Mouse (Mus musculus) cerebellum, postnatal 10 days (tissue): ENCODE results near the gene Optc.
A peak's percentile ranks its signal among the peaks of the same experiment; 100 is the strongest.

Experiments
- DNase-seq, 2 experiments: peaks; one replicate each; pipeline ENCODE4 v3.0.0; 2021; ENCODE audit warnings: mixed read lengths in 2 of 2

Gene Optc

DNA sequence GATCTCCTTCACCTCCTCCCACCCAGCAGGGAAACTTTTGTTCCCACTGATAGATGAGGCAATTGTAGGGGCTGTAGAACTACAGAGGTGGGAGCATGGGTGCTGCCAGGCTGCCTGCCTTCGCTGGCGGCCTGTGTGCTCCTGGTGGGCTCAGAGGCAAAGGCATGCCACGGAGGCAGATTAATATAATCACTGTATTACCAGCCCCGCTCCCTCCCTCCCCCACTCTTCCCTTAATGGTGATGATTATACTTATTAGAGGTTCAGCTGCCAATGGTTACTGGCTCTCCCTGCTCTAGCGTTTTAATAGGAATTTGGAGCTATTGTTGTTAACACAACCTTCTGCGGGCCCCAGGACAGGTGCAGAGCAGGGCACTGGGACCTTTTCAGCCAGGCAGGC lies 26.0 kb downstream of the Optc start:
- DNase-seq: no peak

DNA sequence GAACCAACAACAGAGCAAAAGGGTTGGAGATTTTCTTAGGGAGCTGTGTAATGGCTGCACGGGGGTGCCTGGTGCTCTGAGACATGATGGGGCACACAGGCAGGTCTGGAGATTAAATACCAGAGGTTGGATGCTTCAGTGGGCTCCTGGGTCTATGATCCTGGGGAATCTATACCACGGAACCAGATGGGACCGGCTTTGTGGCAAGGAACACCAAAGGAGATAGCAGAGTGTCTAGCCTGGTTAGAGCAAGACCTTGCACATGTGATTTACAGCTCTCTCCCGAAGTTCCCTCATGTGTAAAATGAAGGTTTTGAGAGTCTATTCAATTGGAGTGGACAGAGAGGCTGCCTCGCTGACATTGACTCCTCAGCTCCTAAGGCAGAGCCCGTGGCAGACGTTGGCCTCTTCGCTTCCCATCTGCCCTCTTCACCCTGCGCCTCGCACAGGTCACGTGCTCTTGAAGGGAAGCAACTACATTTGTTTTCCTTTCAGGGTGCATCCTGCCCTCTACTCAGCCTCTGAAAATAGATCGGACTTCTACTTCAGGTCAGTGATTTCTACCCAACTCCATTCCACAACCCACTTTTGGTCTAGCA lies 28.9 kb downstream of the Optc start:
- DNase-seq: no peak

DNA sequence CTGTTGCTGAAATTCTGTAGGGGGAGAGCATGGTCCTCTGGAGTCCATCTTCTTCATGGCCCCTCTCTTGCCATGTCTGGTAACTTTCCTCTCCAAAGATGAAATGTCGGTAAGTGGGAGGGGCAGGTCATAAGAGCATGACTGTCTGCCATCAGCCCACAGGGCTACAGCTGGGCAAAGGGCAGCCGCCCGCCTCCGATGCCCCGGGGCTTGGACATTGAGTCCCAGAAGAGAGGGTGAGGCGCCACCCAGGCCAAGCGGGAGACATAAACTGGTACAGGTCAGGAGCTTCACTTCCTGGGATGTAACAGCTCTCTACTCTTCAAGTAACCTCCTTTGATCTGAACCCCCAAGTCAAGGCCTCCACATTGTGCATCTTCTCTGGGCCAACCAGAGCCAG lies 30.9 kb downstream of the Optc start:
- DNase-seq: no peak

DNA sequence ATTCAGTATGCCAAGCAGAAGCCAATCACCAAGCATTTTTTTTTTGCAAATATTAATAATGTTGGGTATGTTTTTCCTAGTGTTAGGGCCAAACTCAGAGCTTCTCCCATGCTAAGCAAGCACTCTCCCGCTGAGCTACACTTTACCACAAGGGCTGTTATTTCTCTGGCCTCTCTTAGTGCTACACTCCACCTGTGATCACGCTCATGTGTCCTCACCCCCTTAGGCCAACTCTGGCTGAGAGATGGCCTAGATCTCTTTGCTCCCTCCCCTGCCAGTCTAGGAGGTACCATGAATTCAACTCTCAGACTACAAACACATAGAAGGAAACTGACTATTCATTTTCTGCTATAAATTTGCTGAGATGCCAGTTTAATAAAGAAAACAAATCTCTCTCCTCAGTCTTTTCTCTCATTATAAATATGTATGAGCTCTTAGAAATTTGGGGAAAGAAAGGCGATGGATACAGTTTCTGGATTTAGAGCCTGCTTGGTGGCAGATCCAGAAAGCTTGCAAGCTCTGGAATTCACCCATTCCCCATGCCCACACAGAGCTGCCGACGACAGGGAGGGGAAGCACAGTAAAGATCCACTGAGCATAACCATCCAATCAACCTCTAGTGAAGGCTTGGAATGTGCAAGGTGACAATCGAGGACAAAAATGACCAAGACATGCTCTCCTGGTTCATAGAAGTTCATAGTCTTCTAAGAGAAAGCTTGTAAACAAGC lies 34.5 kb downstream of the Optc start:
- peak; percentile 59 for DNase-seq

DNA sequence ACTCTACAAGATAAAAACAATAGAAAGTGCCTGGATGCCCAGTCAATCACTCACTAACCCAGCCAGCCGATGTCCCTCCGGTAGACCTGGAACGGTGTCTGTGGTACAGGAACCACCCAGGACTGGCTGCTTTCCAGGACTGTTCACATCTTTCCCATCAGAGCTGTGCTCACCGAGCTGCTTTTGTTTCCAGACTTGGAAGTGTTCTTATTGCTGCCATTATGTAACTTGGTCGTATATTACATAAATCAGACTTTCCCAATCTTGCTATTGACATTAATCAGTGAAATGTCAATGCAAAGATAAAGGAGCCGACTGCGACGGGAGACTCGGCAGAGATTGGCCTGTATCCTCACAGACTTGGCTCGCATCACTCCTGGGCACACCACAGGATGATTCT lies 36.6 kb downstream of the Optc start:
- DNase-seq: peak; percentile 72 to 76

DNA sequence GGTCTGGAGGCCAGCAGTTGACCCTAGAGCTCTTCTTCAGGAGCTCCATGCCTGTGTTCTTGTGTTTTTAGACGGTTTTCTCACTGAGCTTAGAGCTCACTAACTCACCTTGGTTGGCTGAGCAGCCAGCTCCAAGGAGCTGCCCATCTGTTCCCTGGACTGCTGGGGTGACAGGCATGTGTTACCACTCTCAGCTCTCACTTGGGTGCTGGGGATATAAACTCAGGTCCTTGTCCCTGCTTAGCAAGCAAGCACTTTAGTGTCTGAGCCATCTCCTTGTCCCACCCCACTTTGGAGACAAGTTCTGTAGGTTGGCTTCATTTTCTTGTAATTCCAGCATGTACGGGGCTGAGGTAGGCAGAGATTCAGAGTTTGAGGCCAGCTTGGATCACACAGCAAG lies 38.6 kb downstream of the Optc start:
- DNase-seq: peak; percentile 74 to 79

DNA sequence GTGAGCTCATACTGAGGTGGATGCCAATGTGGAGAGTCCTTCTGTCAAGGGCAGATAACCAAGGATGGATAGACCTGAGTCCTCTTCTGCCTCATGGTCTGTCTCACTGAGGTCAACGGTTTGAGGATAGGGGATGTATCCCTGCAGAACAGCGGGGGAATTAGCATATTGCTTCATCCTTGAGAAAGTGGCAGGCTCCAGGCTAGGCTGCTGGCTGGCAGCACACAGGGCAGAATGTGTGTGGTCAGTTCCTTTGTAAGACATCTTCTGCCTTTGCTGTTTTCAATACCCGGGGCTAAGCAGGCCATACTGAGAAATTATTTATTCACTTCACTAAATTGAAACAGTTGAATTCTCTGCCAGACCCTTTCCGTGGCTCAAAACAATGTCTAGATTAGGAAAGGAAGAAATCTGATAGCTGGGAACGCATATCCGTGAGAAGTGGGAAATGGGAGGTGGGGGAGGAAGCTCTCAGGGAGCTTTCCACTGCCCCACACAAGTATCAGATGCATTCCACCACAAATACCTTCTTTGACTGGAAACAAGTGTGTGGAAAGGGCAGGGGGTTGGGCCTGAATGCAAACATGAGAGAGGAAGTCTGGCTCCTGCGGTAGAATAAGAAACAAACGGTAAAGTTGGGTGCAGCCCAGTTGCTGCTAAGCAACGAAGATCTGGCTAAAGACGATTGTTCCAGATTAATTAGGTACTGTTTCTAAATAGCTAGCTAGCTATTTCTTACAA lies 44.4 kb downstream of the Optc start:
- no peak for DNase-seq

DNA sequence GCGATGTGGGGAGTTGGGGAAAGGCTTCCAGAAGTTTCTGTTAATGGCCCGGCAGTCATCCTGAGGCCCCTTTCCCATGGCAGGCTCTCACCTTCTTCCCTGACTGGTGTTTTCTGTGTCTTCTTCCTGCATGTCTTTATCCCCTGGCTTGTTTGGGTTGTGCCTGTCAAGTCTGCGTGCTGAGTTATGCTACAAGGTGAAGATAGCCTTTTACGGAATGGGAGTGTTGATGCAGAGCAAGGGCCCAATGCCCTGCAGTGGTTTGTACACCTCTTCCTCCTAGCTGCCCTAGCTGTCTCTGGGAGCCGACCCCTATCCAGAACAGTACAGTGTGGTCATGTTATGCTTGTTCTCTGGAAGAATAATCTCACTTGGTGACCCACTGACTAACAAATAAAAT lies 46.8 kb downstream of the Optc start:
- DNase-seq: no peak

DNA sequence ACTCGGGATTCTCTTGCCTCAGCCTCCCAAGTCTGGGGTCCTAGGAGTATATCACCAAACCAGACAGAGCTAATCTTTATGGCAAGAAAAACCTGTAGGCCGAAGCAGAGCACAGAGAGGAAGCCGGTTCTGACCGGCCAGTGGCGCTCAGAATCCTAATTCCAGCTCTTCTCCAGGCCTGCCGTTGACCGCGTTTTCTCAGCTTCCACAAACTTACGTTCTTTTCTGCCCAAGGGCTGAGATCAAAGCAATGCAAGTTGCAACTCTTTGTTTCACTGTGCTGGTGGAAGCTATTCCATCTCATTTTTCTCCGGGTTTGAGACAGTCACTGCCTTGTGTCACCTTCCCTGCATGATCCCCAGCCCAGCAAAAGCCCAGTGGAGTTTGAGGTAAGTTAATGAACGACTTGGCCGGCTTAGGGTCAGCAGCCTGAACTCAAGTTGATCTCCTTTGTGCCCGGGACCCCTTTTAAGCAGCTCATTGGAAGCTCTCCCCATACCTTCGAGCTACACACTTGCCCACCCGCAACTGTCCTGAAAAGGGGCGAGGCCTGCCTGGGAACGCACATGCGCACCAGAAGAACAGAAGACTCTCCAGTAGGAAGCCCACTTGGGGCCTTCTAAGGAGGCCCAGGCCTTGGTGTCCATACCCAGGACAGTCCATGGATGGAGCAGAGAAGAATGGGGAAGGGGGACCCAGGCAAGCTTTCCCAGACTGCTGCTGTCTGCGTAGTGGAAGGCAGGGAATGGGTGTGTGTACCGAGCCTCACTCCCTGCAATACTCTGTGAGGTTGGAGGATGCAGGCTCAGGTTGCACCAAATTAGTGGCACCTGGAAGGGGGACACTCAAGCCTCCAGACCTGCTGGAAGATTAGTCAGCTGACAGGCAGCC lies 47.7 kb downstream of the Optc start:
- DNase-seq: no peak

DNA sequence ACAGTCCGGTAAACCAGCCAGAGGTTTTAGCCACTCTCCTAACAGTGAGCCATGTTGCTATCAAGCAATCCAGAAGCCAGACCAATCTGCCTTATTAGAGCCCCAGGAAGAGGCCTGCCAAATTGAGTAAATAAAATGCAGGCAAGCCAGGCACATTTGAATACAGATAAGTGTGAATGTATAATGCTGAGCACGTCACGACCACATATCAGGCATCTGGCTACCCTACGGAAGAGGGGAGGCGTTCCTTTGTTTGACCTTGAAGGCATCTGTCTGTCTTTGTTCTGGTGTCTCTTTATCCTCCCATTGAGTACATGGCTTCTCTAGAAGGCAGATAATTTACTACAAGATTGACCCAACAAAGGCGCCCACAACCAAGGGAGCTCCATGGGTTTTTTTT lies 48.5 kb downstream of the Optc start:
- DNase-seq: no peak

DNA sequence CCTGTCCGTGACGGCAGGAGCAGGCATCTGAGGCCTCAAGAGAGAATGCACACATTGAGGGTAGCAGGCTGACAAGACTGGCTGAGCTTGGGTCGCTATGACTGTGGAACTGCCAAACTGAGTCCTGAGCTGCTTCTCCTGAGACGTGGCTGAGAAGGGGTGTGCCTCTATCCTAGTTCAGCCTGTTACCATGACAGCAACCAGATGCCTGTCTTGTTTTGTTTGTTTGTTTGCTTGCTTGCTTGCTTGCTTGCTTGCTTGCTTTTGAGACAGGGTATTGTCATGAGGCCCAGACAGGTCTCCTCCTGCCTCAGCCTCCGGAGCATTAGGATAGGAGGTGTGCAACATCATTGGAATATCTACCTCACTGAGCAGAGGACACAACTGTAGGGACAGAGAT lies 50.0 kb downstream of the Optc start:
- no peak for DNase-seq

DNA sequence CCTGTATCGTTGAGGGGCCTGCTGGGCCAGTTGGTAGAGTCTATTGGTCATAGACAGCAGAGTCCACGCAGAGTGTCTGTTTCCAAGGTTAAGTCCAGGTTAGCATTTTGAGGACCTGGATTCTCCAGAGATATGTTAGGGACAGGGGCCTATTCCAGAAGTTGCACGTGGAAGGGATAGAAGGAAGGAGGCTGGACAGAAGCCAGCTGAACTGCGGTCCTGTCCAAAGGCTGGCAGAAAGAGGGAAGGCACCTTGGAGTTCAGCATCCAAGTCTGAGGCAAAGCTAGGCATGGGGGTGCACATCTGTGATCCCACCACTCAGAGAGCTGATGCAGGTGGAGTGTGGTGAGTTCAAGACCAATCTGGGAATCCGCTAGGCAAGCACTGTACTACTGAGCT lies 50.6 kb downstream of the Optc start:
- DNase-seq: no peak

DNA sequence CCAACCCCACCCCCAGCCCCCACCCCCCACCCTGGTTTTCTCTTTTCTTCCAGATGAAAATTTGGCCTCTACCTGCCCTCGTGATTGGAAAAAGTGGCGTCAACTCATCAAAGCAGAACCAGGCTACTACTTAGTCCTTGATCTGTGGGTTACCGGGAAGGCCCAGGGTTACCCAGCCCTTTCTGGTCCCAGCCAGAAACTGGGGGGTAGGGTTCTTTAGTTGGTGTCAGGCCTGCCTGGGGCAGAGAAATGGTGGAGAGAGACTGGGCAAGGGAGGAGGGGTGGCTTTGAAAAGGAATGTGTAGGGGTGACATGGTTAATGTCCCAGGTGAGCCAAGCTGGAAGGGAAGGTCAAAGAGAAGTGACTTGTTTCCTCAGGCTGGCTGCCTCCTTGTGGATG lies 51.1 kb downstream of the Optc start:
- DNase-seq: no peak

DNA sequence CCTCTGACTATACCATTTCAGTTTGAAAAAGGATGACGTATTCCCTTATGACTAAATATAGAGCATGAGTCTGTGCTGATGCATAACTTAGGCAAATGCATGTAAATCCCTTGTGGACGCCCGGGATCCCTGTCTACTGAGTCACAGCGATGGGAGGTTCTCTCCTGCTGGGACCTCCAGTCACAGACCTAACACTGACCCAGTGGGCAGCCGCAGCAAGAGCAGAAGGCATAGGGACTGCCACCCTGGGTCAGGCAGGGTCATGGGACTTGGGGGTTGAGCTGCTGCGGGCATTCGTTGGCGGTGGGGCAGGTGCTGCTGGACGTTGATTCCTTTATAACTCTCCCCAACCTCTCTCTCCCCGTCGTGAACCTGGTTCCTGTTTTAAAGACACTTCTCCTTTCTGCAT lies 51.7 kb downstream of the Optc start:
- DNase-seq: no peak

DNA sequence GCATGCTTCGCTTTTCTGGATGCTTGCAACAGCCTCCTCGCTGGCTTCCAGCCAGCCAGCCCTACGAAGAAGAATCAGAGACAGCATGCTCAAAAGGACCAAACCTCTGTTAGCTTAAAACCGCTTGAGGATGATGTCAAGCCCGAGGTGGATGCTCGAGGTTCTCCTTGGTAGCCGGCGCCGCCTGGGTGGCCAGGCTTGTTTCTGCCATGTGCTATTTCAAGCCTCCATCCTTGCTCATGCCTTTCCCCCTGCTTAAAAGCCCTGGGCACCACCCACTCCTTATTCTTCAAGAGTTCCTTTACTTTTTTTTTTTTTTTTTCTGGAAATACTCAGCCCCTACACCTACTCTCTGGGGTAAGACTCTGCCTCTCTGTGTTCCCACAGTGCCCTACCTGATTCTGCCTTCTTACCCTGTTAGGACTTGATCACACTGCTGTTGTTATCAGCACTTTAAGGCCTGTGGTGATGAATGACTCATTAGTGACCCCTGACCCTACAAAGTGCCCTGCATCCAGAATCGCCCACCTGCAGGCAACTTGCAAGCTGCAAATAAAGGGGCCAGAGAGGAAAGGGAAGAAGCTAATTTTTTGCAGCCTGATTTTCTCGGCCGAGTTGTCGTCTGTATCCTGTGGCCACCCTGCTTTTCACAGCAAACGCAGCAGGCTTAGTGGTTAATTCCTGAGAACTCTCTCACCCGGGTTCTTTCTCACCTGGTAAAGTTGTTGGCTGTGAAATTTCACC lies 52.4 kb downstream of the Optc start:
- DNase-seq: peak; percentile 49 to 51

DNA sequence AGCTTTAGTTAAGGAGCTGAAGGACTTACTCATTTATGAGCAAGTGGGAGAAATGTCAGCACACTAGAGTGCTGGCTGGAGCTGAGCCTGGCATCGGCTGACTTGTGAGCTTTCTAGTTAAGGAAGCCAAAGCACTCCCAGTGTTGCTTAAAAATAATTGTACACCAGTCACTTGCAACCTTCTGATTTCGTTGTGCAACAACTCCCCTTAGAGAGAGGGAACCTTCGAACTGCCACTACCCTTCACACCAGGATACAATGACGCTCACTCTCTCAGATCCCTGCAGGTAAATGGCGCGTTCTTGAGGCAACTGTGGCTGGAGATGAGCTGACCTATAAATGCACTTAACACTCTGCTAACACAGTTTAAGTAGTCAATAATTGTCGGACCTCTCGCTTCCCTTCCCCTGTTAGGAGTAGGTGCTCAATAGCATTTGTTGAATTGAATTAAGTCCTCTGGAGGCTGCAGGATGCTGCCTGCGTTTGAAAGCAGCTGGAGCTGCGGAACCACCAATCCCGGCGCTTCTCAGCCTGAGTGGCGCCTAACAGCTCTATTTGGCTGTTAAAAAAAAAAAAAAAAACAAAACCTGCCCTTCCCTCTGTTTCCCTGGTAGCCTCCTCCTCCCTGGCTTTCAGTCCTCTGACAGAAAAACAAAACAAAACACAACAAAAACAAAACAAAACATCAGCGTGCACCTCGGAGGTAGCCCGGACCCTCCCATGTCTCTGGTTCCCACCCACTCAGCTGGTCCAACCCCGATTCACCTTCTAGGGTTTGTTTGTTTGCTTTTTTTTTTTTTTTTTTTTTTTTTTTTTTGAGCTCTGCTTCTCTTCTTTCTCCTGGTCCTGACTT lies 53.2 kb downstream of the Optc start:
- DNase-seq: peak; percentile 19 to 36
